Mouse (Mus musculus): ENCODE results near the gene Rps16. TPM values are rescaled to one million over a fixed set of nuclear protein-coding genes. Genes with fewer than 3 reads are reported as not detected.

Gene Rps16
- polyA plus RNA-seq, 1 experiment from 2014 or later: 653 TPM

DNA sequence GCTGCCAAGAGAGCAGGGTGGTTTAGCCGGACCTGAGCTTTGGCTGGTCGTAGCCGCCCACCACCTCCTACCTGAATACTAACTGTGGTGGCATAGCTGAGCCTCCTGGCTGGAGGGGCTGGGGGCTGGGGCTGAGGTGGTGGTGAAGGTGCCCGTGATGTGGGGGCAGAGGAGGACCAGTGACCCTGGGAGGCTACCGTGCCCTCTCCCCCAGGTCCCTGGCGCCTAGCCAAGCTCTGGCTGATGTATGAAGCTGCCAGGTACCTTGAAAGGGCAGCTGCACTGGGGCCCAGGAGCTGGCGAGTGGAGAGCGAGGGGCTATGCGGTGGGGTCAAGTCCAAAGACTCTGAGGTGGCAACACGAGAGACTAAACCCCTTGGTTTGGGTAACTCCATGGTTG is 9.4 kb downstream of the Rps16 start:
- Histone ChIP-seq H3K4me3 (ENCODE audit: low read depth, low read length) (no peak overlapping the region), H3K9ac (replicated peaks) (no peak overlapping the region), H3K4me1 (ENCODE audit: insufficient read depth) (peaks cover 19% of the 10 kb centered on the region), H3K36me3 (replicated peaks; ENCODE audit: insufficient read depth, low read length) (peaks cover 14% of the 10 kb centered on the region), H3K27ac (ENCODE audit: low read depth) (no peak overlapping the region), H3K9me3 (ENCODE audit: low read length) (no peaks in the 10 kb centered on the region), H3K27me3 (ENCODE audit: insufficient read depth, low read length) (no peaks in the 10 kb centered on the region), H3K4me2 (ENCODE audit: low read depth, low read length) (no peak overlapping the region)
- TF ChIP-seq CTCF (IDR thresholded peaks at IDR 0.05; ENCODE audit: low read depth) (no peak), EP300 (IDR thresholded peaks at IDR 0.05; ENCODE audit: low read depth) (no peak)
- ATAC-seq (no peak), DNase-seq (no peak)
- WGBS (ENCODE audit: insufficient replicate concordance): 80% methylated on average over 9 of the region's 10 CpGs

DNA sequence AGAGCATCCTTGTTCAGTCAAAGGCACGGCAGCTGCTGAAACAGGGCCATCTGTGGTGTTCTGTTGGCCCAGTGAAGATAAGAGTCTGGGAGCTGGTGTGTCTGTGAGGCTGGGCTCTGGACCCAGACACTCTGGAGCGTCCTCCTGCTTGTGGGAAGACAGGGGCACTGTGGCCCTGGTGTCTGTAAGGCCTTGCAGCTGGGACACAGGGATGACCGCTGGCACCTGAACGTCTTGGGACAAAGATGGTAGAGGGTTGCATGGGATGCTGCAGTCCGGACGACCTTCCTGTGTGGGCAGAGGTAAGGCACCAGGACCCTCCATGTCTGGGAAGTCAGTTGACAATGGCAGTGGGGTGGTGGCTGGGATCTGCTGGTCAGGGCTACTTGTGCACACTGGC is 9.8 kb downstream of the Rps16 start:
- ATAC-seq: no peak
- WGBS (ENCODE audit: insufficient replicate concordance): 77% methylated on average over 6 of the region's 6 CpGs
- TF ChIP-seq EP300 (IDR thresholded peaks at IDR 0.05; ENCODE audit: low read depth) (no peak), CTCF (IDR thresholded peaks at IDR 0.05; ENCODE audit: low read depth) (no peak)

GRCm38 (mm10) chr7:28361647-28362341 is 11.3 kb downstream of the Rps16 start:
- Histone ChIP-seq H3K4me2 (ENCODE audit: low read depth, low read length) (no peak overlapping the region), H3K36me3 (replicated peaks; ENCODE audit: insufficient read depth, low read length) (peaks cover 14% of the 10 kb centered on the region), H3K9me3 (ENCODE audit: low read length) (no peaks in the 10 kb centered on the region), H3K27me3 (ENCODE audit: insufficient read depth, low read length) (no peaks in the 10 kb centered on the region), H3K27ac (ENCODE audit: low read depth) (no peak overlapping the region), H3K4me1 (ENCODE audit: insufficient read depth) (peaks cover 17% of the 10 kb centered on the region), H3K4me3 (ENCODE audit: low read depth, low read length) (no peak overlapping the region), H3K9ac (replicated peaks) (no peak overlapping the region)
- TF ChIP-seq CTCF (IDR thresholded peaks at IDR 0.05; ENCODE audit: low read depth): no peak
- TF ChIP-seq EP300 (IDR thresholded peaks at IDR 0.05; ENCODE audit: low read depth): no peak
- 84% methylated on average over 19 of the region's 20 CpGs for WGBS (ENCODE audit: insufficient replicate concordance)
- ATAC-seq (no peak), DNase-seq (no peak)

More for the DNA sequence above, 9.8 kb downstream of the Rps16 start:
- Histone ChIP-seq H3K27ac (ENCODE audit: low read depth) (no peak overlapping the region), H3K27me3 (ENCODE audit: insufficient read depth, low read length) (no peaks in the 10 kb centered on the region), H3K36me3 (replicated peaks; ENCODE audit: insufficient read depth, low read length) (peaks cover 14% of the 10 kb centered on the region), H3K9ac (replicated peaks) (no peak overlapping the region), H3K4me3 (ENCODE audit: low read depth, low read length) (no peak overlapping the region), H3K4me2 (ENCODE audit: low read depth, low read length) (no peak overlapping the region), H3K4me1 (ENCODE audit: insufficient read depth) (peaks cover 19% of the 10 kb centered on the region), H3K9me3 (ENCODE audit: low read length) (no peaks in the 10 kb centered on the region)
- DNase-seq: no peak

- Histone ChIP-seq H3K27ac (ENCODE audit: low read depth) (no peak overlapping the region), H3K27me3 (ENCODE audit: insufficient read depth, low read length) (no peaks in the 10 kb centered on the region)
Observed at GRCm38 (mm10) chr7:28362441-28363060, 12.1 kb downstream of the Rps16 start.

DNA sequence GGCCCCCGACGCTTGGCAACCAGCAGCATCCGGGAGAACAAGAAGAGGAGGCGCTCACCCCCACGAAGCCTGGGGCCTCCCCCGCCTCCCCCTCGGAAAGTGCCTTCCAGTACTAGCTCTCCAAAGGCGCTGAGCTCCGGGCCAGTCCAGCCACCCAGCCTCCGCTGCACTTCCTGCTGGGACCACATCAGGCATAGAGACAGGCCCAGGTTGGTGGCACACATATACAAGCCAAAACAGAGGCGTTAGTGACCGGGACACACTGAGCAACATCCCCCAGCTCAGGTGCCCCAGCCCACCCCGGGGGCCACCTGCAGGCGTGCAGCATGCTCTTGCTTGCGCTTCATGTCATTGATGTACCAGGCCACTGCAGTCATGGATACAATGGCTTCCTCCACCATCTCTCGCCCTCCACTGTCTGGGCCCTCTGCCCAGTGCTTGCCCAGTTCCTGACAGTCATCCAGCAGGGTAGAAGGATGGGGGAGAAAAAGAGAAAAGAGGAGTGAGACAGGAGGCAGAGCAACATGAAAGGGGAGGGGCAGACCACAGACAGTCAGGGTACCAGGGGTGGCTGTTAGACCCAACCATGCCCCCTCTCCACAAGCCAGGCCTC is 17.3 kb downstream of the Rps16 start:
- no peak for ATAC-seq
- Histone ChIP-seq H3K27ac (ENCODE audit: low read depth) (no peak overlapping the region), H3K36me3 (replicated peaks; ENCODE audit: insufficient read depth, low read length) (peaks cover 3% of the 10 kb centered on the region; the same call in 1 of the 2 replicates), H3K4me1 (ENCODE audit: insufficient read depth) (peaks cover 16% of the 10 kb centered on the region), H3K27me3 (ENCODE audit: insufficient read depth, low read length) (no peaks in the 10 kb centered on the region), H3K9ac (replicated peaks) (no peak overlapping the region), H3K4me3 (ENCODE audit: low read depth, low read length) (no peak overlapping the region), H3K9me3 (ENCODE audit: low read length) (no peaks in the 10 kb centered on the region), H3K4me2 (ENCODE audit: low read depth, low read length) (no peak overlapping the region)
- TF ChIP-seq CTCF (IDR thresholded peaks at IDR 0.05; ENCODE audit: low read depth) (no peak), EP300 (IDR thresholded peaks at IDR 0.05; ENCODE audit: low read depth) (no peak)
- DNase-seq: no peak
- WGBS (ENCODE audit: insufficient replicate concordance): 85% methylated on average over 16 of the region's 16 CpGs

More at GRCm38 (mm10) chr7:28362441-28363060, 12.1 kb downstream of the Rps16 start:
- DNase-seq: no peak
- no peak for TF ChIP-seq EP300 (IDR thresholded peaks at IDR 0.05; ENCODE audit: low read depth)
- TF ChIP-seq CTCF (IDR thresholded peaks at IDR 0.05; ENCODE audit: low read depth): no peak
- H3K36me3 ChIP-seq (replicated peaks; ENCODE audit: insufficient read depth, low read length): peaks cover 17% of the 10 kb centered on the region
- no peaks in the 10 kb centered on the region for H3K9me3 ChIP-seq (ENCODE audit: low read length)
- H3K9ac ChIP-seq (replicated peaks): no peak overlapping the region
- 79% methylated on average over 16 of the region's 16 CpGs for WGBS (ENCODE audit: insufficient replicate concordance)
- ATAC-seq: no peak
- H3K4me1 ChIP-seq (ENCODE audit: insufficient read depth): peaks cover 9% of the 10 kb centered on the region
- H3K4me3 ChIP-seq (ENCODE audit: low read depth, low read length): no peak overlapping the region
- H3K4me2 ChIP-seq (ENCODE audit: low read depth, low read length): no peak overlapping the region

GRCm38 (mm10) chr7:28368276-28368920 is 17.9 kb downstream of the Rps16 start:
- ATAC-seq: no peak
- Histone ChIP-seq H3K9me3 (ENCODE audit: low read length) (no peaks in the 10 kb centered on the region), H3K36me3 (replicated peaks; ENCODE audit: insufficient read depth, low read length) (peaks cover 3% of the 10 kb centered on the region; the same call in 1 of the 2 replicates), H3K9ac (replicated peaks) (no peak overlapping the region), H3K4me2 (ENCODE audit: low read depth, low read length) (no peak overlapping the region), H3K4me3 (ENCODE audit: low read depth, low read length) (no peak overlapping the region), H3K27me3 (ENCODE audit: insufficient read depth, low read length) (no peaks in the 10 kb centered on the region), H3K4me1 (ENCODE audit: insufficient read depth) (peaks cover 16% of the 10 kb centered on the region), H3K27ac (ENCODE audit: low read depth) (no peak overlapping the region)
- DNase-seq: no peak
- WGBS (ENCODE audit: insufficient replicate concordance): 85% methylated on average over 16 of the region's 16 CpGs
- no peak for TF ChIP-seq CTCF (IDR thresholded peaks at IDR 0.05; ENCODE audit: low read depth)
- TF ChIP-seq EP300 (IDR thresholded peaks at IDR 0.05; ENCODE audit: low read depth): no peak

Measured in liver, postnatal 0 days (tissue).